Mouse (Mus musculus) liver, embryonic 15.5 days (tissue): ENCODE data around the gene Psmd14. TPM values are rescaled to one million over a fixed set of nuclear protein-coding genes. Genes with fewer than 3 reads are reported as not detected.

Source experiments
- ATAC-seq: fragments of 200-750 bp; cut with Nextera tagmentation; 2 replicates; pipeline ENCODE4 v1.8.0; 2017; ENCODE audit warnings: moderate number of reproducible peaks, mild to moderate bottlenecking, moderate library complexity; ENCODE audit not compliant: insufficient read depth
- H3K27ac ChIP-seq: fragments of 300-500 bp; sonication (generic); replicated peaks from 2 replicates; pipeline ENCODE4 v1.5.1; 2015; ENCODE audit warnings: mild to moderate bottlenecking, inconsistent platforms
- H3K27me3 ChIP-seq: fragments of 300-500 bp; sonication (generic); 2 replicates; pipeline ENCODE4 v1.6.1; 2015; ENCODE audit warnings: mild to moderate bottlenecking, inconsistent platforms
- H3K36me3 ChIP-seq: fragments of 300-500 bp; sonication (generic); replicated peaks from 2 replicates; pipeline ENCODE4 v1.6.1; 2015; ENCODE audit warnings: moderate library complexity, mild to moderate bottlenecking, inconsistent platforms
- H3K4me1 ChIP-seq: fragments of 300-500 bp; sonication (generic); replicated peaks from 2 replicates; pipeline ENCODE4 v1.6.1; 2015; ENCODE audit warnings: inconsistent platforms
- H3K4me2 ChIP-seq: fragments of 300-500 bp; sonication (generic); 2 replicates; pipeline ENCODE4 v1.6.1; 2015; ENCODE audit warnings: moderate library complexity, mild to moderate bottlenecking, inconsistent platforms
- H3K4me3 ChIP-seq: fragments of 300-500 bp; sonication (generic); replicated peaks from 2 replicates; pipeline ENCODE4 v1.5.1; 2015; ENCODE audit warnings: mild to moderate bottlenecking, inconsistent platforms
- H3K9ac ChIP-seq: fragments of 300-500 bp; sonication (generic); 2 replicates; pipeline ENCODE4 v1.6.1; 2015; ENCODE audit warnings: moderate library complexity, mild to moderate bottlenecking, inconsistent platforms
- H3K9me3 ChIP-seq: fragments of 300-500 bp; sonication (generic); replicated peaks from 2 replicates; pipeline ENCODE4 v1.6.1; 2016; ENCODE audit warnings: inconsistent platforms
- WGBS: fragments of 180-500 bp; shearing (Covaris S2); methylation state at CpG from one replicate; pipeline ENCODE4 v1.1.7; 2015; ENCODE audit warnings: mixed read lengths; ENCODE audit not compliant: insufficient replicate concordance; 5-methylcytosine and 5-hydroxymethylcytosine counted together
- microRNA-seq: library from miRNA; unstranded; fragments of <30 nt; microRNA quantifications from one replicate; pipeline ENCODE4, GENCODE M21; 2016
- polyA plus RNA-seq: library from polyadenylated mRNA; unstranded; fragments of >200 nt; fragmentation: Nextera tagmentation; extraction: Ambion mirVana; gene quantifications from 2 replicates; pipeline ENCODE4 v1.2.1, GENCODE M21; 2015

Gene Psmd14
- polyA plus RNA-seq, 1 experiment from 2014 or later, result 108 TPM

DNA sequence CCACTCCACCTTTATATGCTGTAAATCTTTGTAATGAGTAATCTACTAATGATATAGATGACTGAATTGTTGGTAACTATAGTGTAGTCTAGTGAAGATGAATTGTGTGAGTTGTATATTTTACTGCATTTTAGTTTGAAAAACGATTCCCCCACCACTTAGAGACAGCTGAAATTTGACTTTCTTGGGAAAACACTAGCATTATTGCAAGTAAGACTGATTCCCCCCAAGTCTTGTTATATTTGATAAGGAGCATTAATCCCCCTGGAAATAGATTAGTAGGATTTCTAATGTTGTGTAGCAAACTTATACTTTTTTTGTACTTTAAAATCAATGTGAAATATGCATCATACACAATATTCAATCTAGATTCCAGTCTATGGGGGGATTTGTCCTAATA, 102.0 kb downstream of the Psmd14 start:
- Histone ChIP-seq H3K9me3 (no peaks in the 10 kb centered on the region), H3K4me3 (no peak overlapping the region), H3K4me1 (peaks cover 24% of the 10 kb centered on the region), H3K4me2 (no peak overlapping the region), H3K27ac (no peak overlapping the region), H3K27me3 (peaks cover 95% of the 10 kb centered on the region), H3K36me3 (no peaks in the 10 kb centered on the region), H3K9ac (no peak overlapping the region)
- 11% methylated on average over 1 of the region's 1 CpGs for WGBS
- ATAC-seq, result no peak

DNA sequence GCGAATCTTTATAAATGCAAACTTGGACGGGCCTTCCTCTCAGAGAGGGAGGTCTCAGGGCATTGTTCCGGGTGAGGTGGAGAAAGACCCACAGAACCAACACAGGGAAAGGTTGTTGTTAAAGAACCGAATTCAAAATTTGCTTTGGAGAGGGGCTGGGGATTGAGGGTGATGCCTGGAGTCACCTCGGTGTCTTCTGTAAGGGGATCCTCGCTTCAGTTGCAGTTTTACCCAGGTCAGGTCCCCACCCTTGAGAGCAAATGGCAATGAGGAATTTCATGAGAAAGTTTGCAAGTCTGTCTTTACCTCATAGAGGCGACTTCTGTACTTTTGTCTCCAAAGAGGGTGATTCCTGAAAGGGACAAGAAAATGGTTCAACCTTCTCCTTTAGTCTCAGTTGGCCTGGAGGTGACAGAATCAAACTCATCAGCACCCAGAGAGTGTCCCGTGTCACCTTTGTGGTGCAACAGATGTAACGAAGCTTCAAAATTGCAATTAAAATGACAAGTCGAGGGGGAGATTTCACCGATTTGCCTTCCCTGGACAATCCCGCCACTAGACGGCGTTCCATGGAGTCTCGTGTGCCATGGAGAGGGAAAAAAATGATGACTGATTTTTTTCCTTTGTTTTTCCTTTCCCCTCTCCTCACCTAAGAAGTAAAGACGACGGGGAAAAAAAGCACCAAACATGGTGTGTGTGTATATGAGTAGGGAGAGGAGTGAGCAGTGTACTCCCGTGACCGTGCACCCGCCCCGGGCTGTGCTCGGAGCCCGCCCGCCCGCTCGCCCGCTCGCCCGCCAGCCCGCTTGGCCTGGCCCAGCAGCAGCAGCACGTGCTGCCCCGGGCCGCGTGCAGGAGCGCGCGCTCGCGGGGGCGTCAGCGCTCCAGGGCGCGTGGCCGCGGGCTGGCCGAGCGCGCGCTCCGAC, 103.3 kb downstream of the Psmd14 start:
- Histone ChIP-seq H3K27me3 (peaks cover 90% of the 10 kb centered on the region), H3K4me2 (peak overlapping the region; percentile 68), H3K36me3 (no peaks in the 10 kb centered on the region), H3K27ac (no peak overlapping the region), H3K9me3 (no peaks in the 10 kb centered on the region), H3K9ac (no peak overlapping the region), H3K4me1 (peaks cover 24% of the 10 kb centered on the region), H3K4me3 (peak overlapping the region; percentile 33)
- no peak for ATAC-seq
- 3% methylated on average over 50 of the region's 50 CpGs for WGBS

DNA sequence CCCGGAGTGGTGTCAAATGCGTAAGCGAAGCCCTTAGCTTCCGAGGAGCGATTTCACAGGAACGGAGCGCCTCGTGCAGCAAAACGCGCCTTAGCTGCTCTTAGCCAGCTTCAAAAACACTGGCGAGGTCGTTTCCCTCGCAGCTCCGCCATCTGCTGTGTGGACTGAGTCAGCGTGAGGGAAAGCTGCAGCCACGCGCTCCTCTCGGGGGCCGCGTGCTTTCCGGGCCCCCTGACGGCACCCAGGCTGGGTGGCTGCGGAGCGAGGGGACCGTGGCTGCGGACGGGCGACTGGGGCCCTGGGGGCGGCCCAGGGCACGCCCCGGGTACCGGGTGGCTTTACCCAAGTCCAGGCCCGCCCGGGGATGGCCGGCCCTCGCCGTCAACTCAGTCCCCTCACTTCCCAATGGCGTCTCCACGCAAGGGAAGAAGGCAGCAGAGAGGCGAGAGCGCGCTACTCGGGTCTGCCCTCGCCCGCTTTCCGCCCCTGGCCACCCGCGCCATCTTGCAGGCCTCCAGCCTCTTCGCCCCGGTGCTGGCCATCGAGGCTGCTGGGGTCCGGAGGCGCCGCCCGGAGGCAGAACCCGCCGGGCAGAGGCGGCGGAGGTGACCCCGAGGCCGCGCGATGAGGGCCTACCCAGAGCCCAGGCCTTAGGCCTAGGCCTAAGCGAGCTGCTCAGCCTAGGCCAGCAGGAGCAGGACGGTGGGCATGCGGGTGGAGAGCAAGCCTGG, 104.3 kb downstream of the Psmd14 start:
- WGBS, result 18% methylated on average over 66 of the region's 66 CpGs
- peak overlapping the region; percentile 68 for H3K4me2 ChIP-seq
- H3K4me3 ChIP-seq, result peak overlapping the region; percentile 33
- no peak; the same call in 1 of the 2 replicates for ATAC-seq
- peaks cover 24% of the 10 kb centered on the region for H3K4me1 ChIP-seq
- H3K9me3 ChIP-seq, result no peaks in the 10 kb centered on the region
- H3K27me3 ChIP-seq, result peaks cover 86% of the 10 kb centered on the region
- no peak overlapping the region for H3K27ac ChIP-seq
- H3K9ac ChIP-seq, result no peak overlapping the region
- H3K36me3 ChIP-seq, result no peaks in the 10 kb centered on the region

DNA sequence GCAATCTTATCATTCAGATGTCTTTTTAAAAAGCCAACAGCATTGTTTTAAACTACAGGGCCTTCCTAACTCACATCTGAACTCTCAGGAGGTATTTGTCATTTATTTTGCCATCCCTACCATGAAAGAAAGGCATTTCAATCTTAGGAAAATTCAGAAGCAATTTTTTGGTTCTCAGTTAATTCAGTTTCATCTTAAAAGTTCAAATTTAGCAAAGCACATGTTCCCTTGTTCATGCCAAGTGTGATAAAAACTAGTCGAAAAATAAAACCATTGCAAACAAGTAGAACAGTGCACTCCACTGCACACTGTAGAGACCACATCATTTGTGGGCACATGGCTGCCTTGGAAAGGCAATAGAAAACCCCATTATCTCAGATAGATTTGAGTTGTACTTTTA, 106.7 kb downstream of the Psmd14 start:
- no peaks in the 10 kb centered on the region for H3K36me3 ChIP-seq
- no peak for ATAC-seq
- H3K9me3 ChIP-seq, result no peaks in the 10 kb centered on the region
- no peak overlapping the region for H3K27ac ChIP-seq
- no peak overlapping the region for H3K4me2 ChIP-seq
- 43% methylated on average over 1 of the region's 1 CpGs for WGBS
- H3K9ac ChIP-seq, result no peak overlapping the region
- H3K27me3 ChIP-seq, result peaks cover 64% of the 10 kb centered on the region
- H3K4me3 ChIP-seq, result no peak overlapping the region
- peaks cover 13% of the 10 kb centered on the region for H3K4me1 ChIP-seq

DNA sequence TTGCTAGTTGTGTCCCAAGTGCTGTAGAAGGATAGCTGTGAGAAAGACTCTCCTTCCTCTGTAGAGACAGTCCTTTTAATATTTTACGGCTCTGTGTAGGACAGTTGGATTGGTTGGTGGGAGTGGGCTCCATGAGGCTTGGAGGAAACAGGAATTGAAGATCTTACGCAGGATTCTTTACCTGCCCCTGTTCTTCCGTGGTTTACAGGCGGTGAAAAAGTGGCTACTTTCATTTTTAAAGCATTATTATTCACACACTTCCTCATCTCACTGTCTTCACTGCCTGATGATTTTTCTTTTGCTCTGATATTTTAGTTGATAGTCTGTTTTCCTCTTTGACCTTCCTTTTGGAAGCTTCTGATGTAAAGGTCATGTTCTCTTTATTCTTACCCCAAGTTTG, 108.7 kb downstream of the Psmd14 start:
- peaks cover 8% of the 10 kb centered on the region for H3K4me1 ChIP-seq
- H3K9ac ChIP-seq, result no peak overlapping the region
- H3K4me3 ChIP-seq, result no peak overlapping the region
- no peak for ATAC-seq
- no peaks in the 10 kb centered on the region for H3K9me3 ChIP-seq
- no peak overlapping the region for H3K27ac ChIP-seq
- no peak overlapping the region for H3K4me2 ChIP-seq
- H3K36me3 ChIP-seq, result no peaks in the 10 kb centered on the region
- H3K27me3 ChIP-seq, result peaks cover 45% of the 10 kb centered on the region
- WGBS, result 30% methylated on average over 4 of the region's 4 CpGs

DNA sequence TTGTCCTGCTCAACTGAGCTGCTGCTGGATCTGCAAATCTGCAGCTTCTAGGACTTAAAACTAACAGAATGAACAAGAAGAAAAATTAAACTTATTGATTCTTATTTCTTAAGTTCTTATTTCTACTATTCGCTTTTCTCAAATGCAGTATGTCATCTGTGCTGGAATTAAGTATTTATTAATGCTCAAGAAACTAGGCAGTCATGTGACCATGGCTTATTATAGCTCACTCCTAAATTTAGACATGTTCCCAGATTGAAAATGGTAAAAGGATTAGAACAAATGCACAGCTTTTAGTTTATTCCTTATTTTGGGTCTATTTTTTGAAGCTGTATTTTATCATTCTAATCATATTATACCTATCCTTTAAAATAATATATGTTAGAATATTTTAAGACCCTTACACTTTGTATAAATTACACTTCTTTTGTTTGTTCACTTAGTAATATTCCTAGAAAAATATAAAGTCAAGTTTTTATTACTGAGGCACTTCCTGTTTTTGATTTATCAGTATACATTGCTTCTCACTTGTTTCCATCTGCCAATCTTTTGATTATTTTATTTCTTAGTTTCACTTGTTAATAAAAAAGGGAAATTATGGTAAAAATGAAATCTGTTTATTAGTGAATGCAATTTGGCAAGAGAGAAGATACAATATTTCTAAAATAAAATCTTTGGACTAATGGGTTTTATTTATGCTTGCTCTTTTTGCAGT, 112.1 kb downstream of the Psmd14 start:
- no peak overlapping the region for H3K4me2 ChIP-seq
- ATAC-seq, result no peak
- H3K27me3 ChIP-seq, result peaks cover 17% of the 10 kb centered on the region
- H3K9ac ChIP-seq, result no peak overlapping the region
- H3K27ac ChIP-seq, result no peak overlapping the region
- H3K4me1 ChIP-seq, result no peaks in the 10 kb centered on the region
- H3K36me3 ChIP-seq, result no peaks in the 10 kb centered on the region
- no peak overlapping the region for H3K4me3 ChIP-seq
- WGBS, result 56% methylated on average over 1 of the region's 1 CpGs
- H3K9me3 ChIP-seq, result no peaks in the 10 kb centered on the region

DNA sequence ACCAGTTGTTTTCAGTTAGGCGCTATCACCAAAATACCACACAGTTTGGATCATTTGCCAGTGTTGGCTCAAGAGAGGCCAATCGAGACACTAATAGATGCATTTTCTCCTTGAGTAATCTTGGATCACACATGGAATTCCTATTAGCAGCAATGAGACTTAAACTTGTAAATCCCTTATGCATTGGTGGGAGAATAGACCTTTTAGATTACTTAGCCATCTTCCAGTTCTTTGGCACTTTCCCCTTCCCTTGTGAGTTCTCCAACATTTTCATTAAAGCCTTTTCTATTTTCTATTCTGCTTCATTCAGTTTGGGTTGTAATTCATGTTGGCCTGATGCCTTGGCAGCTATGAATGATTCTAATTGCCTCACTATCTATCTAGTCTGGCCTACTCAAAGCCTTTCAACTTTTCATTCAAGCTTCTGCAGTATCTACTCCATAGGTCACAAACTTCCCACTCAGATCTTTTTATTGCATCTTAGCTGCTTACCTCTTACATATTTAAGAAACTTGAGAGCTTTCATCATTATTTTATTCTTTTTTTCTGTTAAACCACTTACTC, 125.8 kb downstream of the Psmd14 start:
- Histone ChIP-seq H3K4me1 (no peaks in the 10 kb centered on the region), H3K4me2 (no peak overlapping the region), H3K9me3 (no peaks in the 10 kb centered on the region), H3K27ac (no peak overlapping the region), H3K4me3 (no peak overlapping the region), H3K36me3 (no peaks in the 10 kb centered on the region), H3K27me3 (no peaks in the 10 kb centered on the region), H3K9ac (no peak overlapping the region)
- ATAC-seq, result no peak
- 55% methylated on average over 2 of the region's 2 CpGs for WGBS

Small RNAs within 50 kb of the gene (microRNA-seq; reads per million reads assigned to microRNA genes)
- gene Gm22403, result not detected

Other genes starting within 250 kb of the Psmd14 start
- gene Tank, start 133.1 kb upstream of the Psmd14 start, polyA plus RNA-seq, result 19.6 and 20.5 TPM in 2 replicates
- gene Tbr1, start 91.2 kb downstream of the Psmd14 start, polyA plus RNA-seq, result 0.03 TPM in 1 of 2 replicates, not detected in the other